Mouse (Mus musculus) gastrocnemius, adult 2 months (tissue): ENCODE results near the gene C130026I21Rik. TPM values are rescaled to one million over a fixed set of nuclear protein-coding genes. Genes with fewer than 3 reads are reported as not detected.
"Not testable (repeated sequence)": the region's sequence is repeated elsewhere in the genome, so short reads cannot be mapped to it uniquely, and the experiment has no call there.

Source experiments
- DNase-seq: peaks from one replicate; pipeline ENCODE4 v3.0.0; 2022
- H3K27ac ChIP-seq: fragments of 200-600 bp; 2 replicates; pipeline ENCODE4 v1.8.1; 2022; ENCODE audit warnings: mild to moderate bottlenecking
- H3K4me3 ChIP-seq: fragments of 200-600 bp; 2 replicates; pipeline ENCODE4 v1.8.1; 2022; ENCODE audit warnings: mild to moderate bottlenecking, moderate library complexity
- intact Hi-C: fragments of 180-260 bp; cut with DNase I; formaldehyde crosslinking; loops from one replicate; pipeline ENCODE4 v1.15.1; 2025
- total RNA-seq, 2 experiments: library from RNA; stranded (reverse); gene quantifications; 2 replicates each; pipeline ENCODE4 v1.2.3; 2021

Gene C130026I21Rik
- total RNA-seq, 2 experiments from 2014 or later: 0.46 TPM; not detected in 1

GRCm38 (mm10) chr1:85093011-85093572, 177.3 kb downstream of the C130026I21Rik start:
- H3K4me3 ChIP-seq, DNase-seq, intact Hi-C loops, H3K27ac ChIP-seq: not testable (repeated sequence)

GRCm38 (mm10) chr1:85092169-85092568, 178.2 kb downstream of the C130026I21Rik start:
- H3K4me3 ChIP-seq, intact Hi-C loops, H3K27ac ChIP-seq, DNase-seq: not testable (repeated sequence)

- DNase-seq, H3K27ac ChIP-seq, H3K4me3 ChIP-seq, intact Hi-C loops: not testable (repeated sequence)
Observed at GRCm38 (mm10) chr1:85086211-85086610, 184.2 kb downstream of the C130026I21Rik start.

GRCm38 (mm10) chr1:85084803-85085202, 185.6 kb downstream of the C130026I21Rik start:
- H3K27ac ChIP-seq, DNase-seq, intact Hi-C loops, H3K4me3 ChIP-seq: not testable (repeated sequence)

GRCm38 (mm10) chr1:85073099-85073498, 197.3 kb downstream of the C130026I21Rik start:
- DNase-seq, H3K27ac ChIP-seq, intact Hi-C loops, H3K4me3 ChIP-seq: not testable (repeated sequence)

GRCm38 (mm10) chr1:85071690-85072089, 198.7 kb downstream of the C130026I21Rik start:
- H3K27ac ChIP-seq, H3K4me3 ChIP-seq, DNase-seq, intact Hi-C loops: not testable (repeated sequence)

GRCm38 (mm10) chr1:85035801-85036200, 234.6 kb downstream of the C130026I21Rik start:
- H3K27ac ChIP-seq, H3K4me3 ChIP-seq, intact Hi-C loops, DNase-seq: not testable (repeated sequence)

GRCm38 (mm10) chr1:85034394-85034793, 236.0 kb downstream of the C130026I21Rik start:
- DNase-seq, H3K27ac ChIP-seq, intact Hi-C loops: not testable (repeated sequence)

GRCm38 (mm10) chr1:85033616-85034015, 236.8 kb downstream of the C130026I21Rik start:
- H3K27ac ChIP-seq, intact Hi-C loops, H3K4me3 ChIP-seq, DNase-seq: not testable (repeated sequence)

More at GRCm38 (mm10) chr1:85034394-85034793, 236.0 kb downstream of the C130026I21Rik start:
- H3K4me3 ChIP-seq: not testable (repeated sequence)

- intact Hi-C loops, H3K4me3 ChIP-seq, H3K27ac ChIP-seq, DNase-seq: not testable (repeated sequence)
Observed at GRCm38 (mm10) chr1:85030211-85030610, 240.2 kb downstream of the C130026I21Rik start.

- H3K27ac ChIP-seq, DNase-seq, intact Hi-C loops, H3K4me3 ChIP-seq: not testable (repeated sequence)
Observed at GRCm38 (mm10) chr1:85011933-85012332, 258.4 kb downstream of the C130026I21Rik start.

- H3K4me3 ChIP-seq, DNase-seq, intact Hi-C loops: not testable (repeated sequence)
Observed at GRCm38 (mm10) chr1:85010947-85011346, 259.4 kb downstream of the C130026I21Rik start.

GRCm38 (mm10) chr1:85007737-85008136, 262.6 kb downstream of the C130026I21Rik start:
- DNase-seq, H3K4me3 ChIP-seq, H3K27ac ChIP-seq, intact Hi-C loops: not testable (repeated sequence)

More at GRCm38 (mm10) chr1:85010947-85011346, 259.4 kb downstream of the C130026I21Rik start:
- H3K27ac ChIP-seq: not testable (repeated sequence)

GRCm38 (mm10) chr1:84999241-84999640, 271.1 kb downstream of the C130026I21Rik start:
- H3K4me3 ChIP-seq, intact Hi-C loops, DNase-seq, H3K27ac ChIP-seq: not testable (repeated sequence)

GRCm38 (mm10) chr1:84996305-84996704, 274.1 kb downstream of the C130026I21Rik start:
- H3K4me3 ChIP-seq, H3K27ac ChIP-seq, intact Hi-C loops, DNase-seq: not testable (repeated sequence)

- H3K27ac ChIP-seq, DNase-seq, H3K4me3 ChIP-seq, intact Hi-C loops: not testable (repeated sequence)
Observed at GRCm38 (mm10) chr1:84994461-84994860, 275.9 kb downstream of the C130026I21Rik start.

- H3K27ac ChIP-seq, DNase-seq, intact Hi-C loops, H3K4me3 ChIP-seq: not testable (repeated sequence)
Observed at GRCm38 (mm10) chr1:84993688-84994319, 276.6 kb downstream of the C130026I21Rik start.

- DNase-seq, intact Hi-C loops, H3K27ac ChIP-seq, H3K4me3 ChIP-seq: not testable (repeated sequence)
Observed at GRCm38 (mm10) chr1:84993235-84993634, 277.1 kb downstream of the C130026I21Rik start.

- intact Hi-C loops, H3K4me3 ChIP-seq, H3K27ac ChIP-seq, DNase-seq: not testable (repeated sequence)
Observed at GRCm38 (mm10) chr1:84992827-84993226, 277.5 kb downstream of the C130026I21Rik start.
